Mouse (Mus musculus): Measurements from ENCODE around the gene Chrna7. TPM values are rescaled to one million over a fixed set of nuclear protein-coding genes. Genes with fewer than 3 reads are reported as not detected.
A peak's percentile ranks its signal among the peaks of the same experiment; 100 is the strongest.

Chrna7 gene
- total RNA-seq (2021), result under 1 TPM in 1 of 2 experiments, not detected in 1; 0.20 TPM
- long read RNA-seq, experiment 1, result 0 reads
- long read RNA-seq, experiment 2, result 0 reads

GRCm38 (mm10) chr7:63212084-63212723 lies at the start of gene Chrna7:
Gene Chrna7 (minus strand): TSS chr7:63212569.
- peak; percentile 56 to 59 for DNase-seq
- intact Hi-C loops (cut with DNase I), result loop anchor here (10.0 kb wide), 1 partner anchor 287 kb away; no protein-coding TSS in a partner anchor

GRCm38 (mm10) chr7:63249404-63249803 lies 37.0 kb upstream of the Chrna7 start:
- intact Hi-C loops (cut with DNase I), result no loop called here
- no peak for DNase-seq

GRCm38 (mm10) chr7:63237852-63238516 lies 25.6 kb upstream of the Chrna7 start:
- intact Hi-C loops (cut with DNase I), result no loop called here
- no peak for DNase-seq

- intact Hi-C loops (cut with DNase I), result no loop called here
- DNase-seq, result no peak
These were observed 12.9 kb upstream of the Chrna7 start for GRCm38 (mm10) chr7:63225066-63225780.

- no peak for DNase-seq
- intact Hi-C loops (cut with DNase I), result loop anchor here (10.0 kb wide), 1 partner anchor 287 kb away; no protein-coding TSS in a partner anchor
These were observed 707 bp downstream of the Chrna7 start for GRCm38 (mm10) chr7:63211641-63212083.

- intact Hi-C loops (cut with DNase I), result no loop called here
- no peak for DNase-seq
These were observed 2.9 kb downstream of the Chrna7 start for GRCm38 (mm10) chr7:63209501-63209900.

- DNase-seq, result no peak
- intact Hi-C loops (cut with DNase I), result no loop called here
These were observed 5.2 kb downstream of the Chrna7 start for GRCm38 (mm10) chr7:63207137-63207536.

GRCm38 (mm10) chr7:63195560-63195959 lies 16.8 kb downstream of the Chrna7 start:
- no peak for DNase-seq
- intact Hi-C loops (cut with DNase I), result no loop called here

GRCm38 (mm10) chr7:63189647-63190534 lies 22.5 kb downstream of the Chrna7 start:
- DNase-seq, result no peak
- intact Hi-C loops (cut with DNase I), result no loop called here

- no peak for DNase-seq
- intact Hi-C loops (cut with DNase I), result no loop called here
These were observed 42.1 kb downstream of the Chrna7 start for GRCm38 (mm10) chr7:63170063-63170787.

- intact Hi-C loops (cut with DNase I), result no loop called here
- DNase-seq, result no peak
These were observed 47.8 kb downstream of the Chrna7 start for GRCm38 (mm10) chr7:63164617-63165016.

GRCm38 (mm10) chr7:63162272-63162864 lies 50.0 kb downstream of the Chrna7 start:
- intact Hi-C loops (cut with DNase I), result no loop called here

GRCm38 (mm10) chr7:63153239-63153638 lies 59.1 kb downstream of the Chrna7 start:
- intact Hi-C loops (cut with DNase I), result no loop called here
- no peak for DNase-seq

More at GRCm38 (mm10) chr7:63162272-63162864, 50.0 kb downstream of the Chrna7 start:
- no peak for DNase-seq

GRCm38 (mm10) chr7:63148740-63149139 lies 63.6 kb downstream of the Chrna7 start:
- DNase-seq, result no peak
- intact Hi-C loops (cut with DNase I), result no loop called here

GRCm38 (mm10) chr7:63148321-63148720 lies 64.0 kb downstream of the Chrna7 start:
- no peak for DNase-seq

GRCm38 (mm10) chr7:63122547-63122946 lies 89.8 kb downstream of the Chrna7 start:
- intact Hi-C loops (cut with DNase I), result no loop called here

More at GRCm38 (mm10) chr7:63148321-63148720, 64.0 kb downstream of the Chrna7 start:
- intact Hi-C loops (cut with DNase I), result no loop called here

GRCm38 (mm10) chr7:63113671-63114070 lies 98.7 kb downstream of the Chrna7 start:
- DNase-seq, result no peak
- intact Hi-C loops (cut with DNase I), result no loop called here

More at GRCm38 (mm10) chr7:63122547-63122946, 89.8 kb downstream of the Chrna7 start:
- no peak for DNase-seq

- intact Hi-C loops (cut with DNase I), result no loop called here
- DNase-seq, result no peak
These were observed 99.1 kb downstream of the Chrna7 start for GRCm38 (mm10) chr7:63113252-63113651.

- intact Hi-C loops (cut with DNase I), result no loop called here
These were observed 103.0 kb downstream of the Chrna7 start for GRCm38 (mm10) chr7:63109348-63109747.

More at GRCm38 (mm10) chr7:63109348-63109747, 103.0 kb downstream of the Chrna7 start:
- no peak for DNase-seq

Measured in gastrocnemius, postnatal 36 days (tissue).